Mouse (Mus musculus): ENCODE results near the gene Tnrc6c. TPM values are rescaled to one million over a fixed set of nuclear protein-coding genes. Genes with fewer than 3 reads are reported as not detected.

Tnrc6c gene
- total RNA-seq, 2 experiments from 2014 or later = 53.3 to 54.9 TPM

DNA sequence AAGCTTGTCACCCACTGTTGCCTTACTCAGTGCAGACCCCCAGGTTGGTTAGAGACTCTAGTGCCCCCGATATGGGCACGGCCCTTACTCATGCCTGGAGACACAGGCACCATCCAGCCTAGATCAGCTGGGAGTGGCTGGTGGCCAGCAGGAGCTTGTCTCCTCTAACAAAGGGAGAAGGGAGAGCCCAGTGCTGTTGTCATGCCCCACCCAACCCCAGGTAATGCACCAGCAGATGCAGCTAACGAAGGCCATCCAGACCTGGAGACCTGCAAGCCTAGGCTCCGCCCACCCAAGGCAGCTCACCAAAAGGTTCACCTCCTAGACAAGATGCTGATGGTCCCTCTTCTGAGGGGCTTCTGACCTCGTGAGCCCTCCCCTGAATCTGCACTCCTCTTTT lies 111.3 kb downstream of the Tnrc6c start:
- no peak for DNase-seq (ENCODE audit: low spot score in 2 of 2)

DNA sequence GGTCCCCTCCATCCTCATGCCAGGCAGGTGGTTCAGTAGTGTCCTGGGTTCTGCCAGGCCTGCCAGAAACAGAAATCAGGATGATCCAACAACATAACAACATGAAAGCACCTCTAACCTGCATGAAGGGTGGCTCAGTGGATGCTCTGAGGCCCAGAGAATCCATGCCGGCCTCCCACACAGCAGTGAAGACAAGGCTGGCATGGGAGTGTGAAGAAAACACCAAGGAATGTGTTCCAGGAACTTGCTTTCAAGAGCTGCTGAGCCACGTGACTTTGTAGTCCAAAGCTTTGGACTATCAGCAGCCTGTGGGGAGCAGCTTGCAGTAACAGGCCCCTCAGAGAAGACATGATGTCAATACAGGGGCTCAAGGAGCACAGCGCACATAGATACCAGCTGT lies 112.2 kb downstream of the Tnrc6c start:
- DNase-seq (ENCODE audit: low spot score in 2 of 2) = peak in 1 of 2 experiments; percentile 53

- no peak for DNase-seq (ENCODE audit: low spot score in 2 of 2)
Observed at GRCm38 (mm10) chr11:117768725-117769682, 114.9 kb downstream of the Tnrc6c start.

DNA sequence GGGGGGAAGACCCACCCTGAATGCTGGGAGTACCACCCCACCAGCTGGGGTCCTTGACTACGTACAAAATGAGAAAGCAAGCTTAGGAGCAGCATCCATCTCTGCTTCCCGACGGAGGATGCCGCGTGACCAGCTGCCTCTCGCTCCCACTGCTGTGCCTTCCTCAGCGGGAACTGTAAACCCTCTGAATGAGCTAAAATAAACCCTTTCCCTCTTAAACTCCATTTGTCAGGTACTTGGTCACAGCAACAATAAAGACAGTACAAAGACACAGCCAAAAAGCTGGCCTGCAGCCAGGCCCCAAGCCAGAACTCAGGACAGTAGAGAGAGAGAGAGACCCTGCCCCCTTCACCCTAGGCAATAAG lies 115.6 kb downstream of the Tnrc6c start:
- no peak for DNase-seq (ENCODE audit: low spot score in 2 of 2)

- no peak for DNase-seq (ENCODE audit: low spot score in 2 of 2)
Observed at GRCm38 (mm10) chr11:117770407-117770806, 116.3 kb downstream of the Tnrc6c start.

GRCm38 (mm10) chr11:117772352-117772751 lies 118.3 kb downstream of the Tnrc6c start:
- no peak for DNase-seq (ENCODE audit: low spot score in 2 of 2)

DNA sequence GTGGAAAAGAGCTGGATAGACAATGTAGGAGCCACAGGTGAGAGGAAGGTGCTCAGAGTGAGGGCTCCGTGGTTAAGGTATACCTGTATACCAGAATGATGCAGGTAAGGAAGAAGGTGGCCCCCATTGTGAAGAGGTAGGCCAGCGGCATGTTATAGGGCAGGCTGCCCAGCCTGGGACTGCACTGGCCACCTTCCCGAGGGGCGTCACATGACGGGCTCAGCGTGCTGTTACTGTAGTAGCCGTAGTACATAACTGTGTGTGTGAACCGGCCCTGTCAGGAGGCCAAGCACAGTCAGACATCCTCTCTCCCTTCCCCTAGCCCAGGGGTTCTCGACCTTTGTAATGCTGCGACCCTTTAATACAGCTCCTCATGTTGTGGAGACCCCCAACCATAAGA lies 120.8 kb downstream of the Tnrc6c start:
- no peak for DNase-seq (ENCODE audit: low spot score in 2 of 2)

GRCm38 (mm10) chr11:117775540-117775939 lies 121.5 kb downstream of the Tnrc6c start:
- no peak for DNase-seq (ENCODE audit: low spot score in 2 of 2)

GRCm38 (mm10) chr11:117776085-117776792 lies 122.2 kb downstream of the Tnrc6c start:
- DNase-seq (ENCODE audit: low spot score in 2 of 2) = no peak

GRCm38 (mm10) chr11:117777111-117777510 lies 123.0 kb downstream of the Tnrc6c start:
- DNase-seq (ENCODE audit: low spot score in 2 of 2) = no peak

- no peak for DNase-seq (ENCODE audit: low spot score in 2 of 2)
Observed at GRCm38 (mm10) chr11:117778031-117778430, 123.9 kb downstream of the Tnrc6c start.

DNA sequence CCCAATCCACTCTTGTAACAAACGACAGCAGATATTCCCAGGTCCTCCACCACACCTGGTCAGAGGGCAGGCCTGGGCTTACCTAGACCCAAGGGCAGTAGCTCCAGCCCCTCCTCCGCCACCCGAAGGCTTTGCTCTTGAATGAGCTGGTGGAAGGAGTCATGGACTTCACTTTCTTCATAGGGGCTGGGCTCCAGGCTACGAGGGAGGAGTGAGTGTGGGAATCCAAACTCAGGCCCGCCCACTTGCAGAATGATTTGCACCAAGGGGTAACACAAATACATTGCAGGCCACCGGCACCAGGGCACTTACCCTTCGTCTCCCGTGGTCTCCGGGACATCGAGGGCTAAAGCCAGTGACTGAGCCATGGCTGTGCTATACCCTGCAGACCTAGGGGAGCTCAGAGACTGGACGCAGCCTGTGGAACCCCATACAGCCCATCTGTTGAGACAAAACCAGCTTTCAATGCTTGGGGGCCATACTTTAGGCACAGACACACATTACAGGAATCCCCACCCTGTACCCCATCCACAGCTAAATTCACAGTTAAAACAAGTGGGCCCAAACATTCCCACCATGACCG lies 124.9 kb downstream of the Tnrc6c start:
- DNase-seq (ENCODE audit: low spot score in 2 of 2) = no peak

DNA sequence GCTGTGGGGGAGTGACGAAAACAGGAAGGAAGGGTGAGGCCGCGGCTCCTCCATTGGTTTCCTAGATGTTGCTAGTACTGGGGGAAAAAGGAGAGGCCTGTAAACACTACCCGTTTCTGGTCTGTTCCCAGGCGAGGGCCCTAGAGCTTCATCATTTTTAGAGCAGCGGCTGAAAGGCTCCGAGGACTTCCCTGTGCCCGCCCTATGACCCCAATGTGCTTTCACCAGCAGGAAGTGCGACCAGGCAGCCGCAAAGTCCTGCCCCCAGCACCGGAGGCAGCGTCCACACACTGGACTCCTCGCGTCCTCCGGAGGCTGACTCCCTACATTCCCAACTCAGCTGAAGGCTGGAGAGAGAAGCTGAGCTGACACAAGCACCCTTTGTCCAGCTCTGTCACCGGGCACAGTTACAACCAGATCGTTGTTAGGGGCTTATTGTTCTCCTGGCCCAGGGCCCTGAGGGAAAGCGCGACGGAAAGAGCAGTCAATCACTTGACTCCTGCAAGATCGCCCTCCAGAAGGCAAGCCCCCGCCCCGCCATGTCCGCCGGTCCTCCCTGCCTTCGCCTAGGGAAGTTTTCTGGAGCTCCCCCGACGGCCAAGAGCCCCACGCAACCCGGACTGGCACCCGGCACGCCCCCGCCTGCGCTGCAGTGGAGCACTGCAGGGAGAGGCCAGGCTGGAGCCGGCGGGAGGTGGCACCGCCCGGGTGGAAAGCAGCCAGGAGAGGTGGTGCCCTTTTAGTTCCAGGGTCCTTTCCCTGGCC lies 125.5 kb downstream of the Tnrc6c start:
- peak in 1 of 2 experiments; percentile 37 for DNase-seq (ENCODE audit: low spot score in 2 of 2)

- DNase-seq (ENCODE audit: low spot score in 2 of 2) = no peak
Observed at GRCm38 (mm10) chr11:117780199-117780515, 126.1 kb downstream of the Tnrc6c start.

DNA sequence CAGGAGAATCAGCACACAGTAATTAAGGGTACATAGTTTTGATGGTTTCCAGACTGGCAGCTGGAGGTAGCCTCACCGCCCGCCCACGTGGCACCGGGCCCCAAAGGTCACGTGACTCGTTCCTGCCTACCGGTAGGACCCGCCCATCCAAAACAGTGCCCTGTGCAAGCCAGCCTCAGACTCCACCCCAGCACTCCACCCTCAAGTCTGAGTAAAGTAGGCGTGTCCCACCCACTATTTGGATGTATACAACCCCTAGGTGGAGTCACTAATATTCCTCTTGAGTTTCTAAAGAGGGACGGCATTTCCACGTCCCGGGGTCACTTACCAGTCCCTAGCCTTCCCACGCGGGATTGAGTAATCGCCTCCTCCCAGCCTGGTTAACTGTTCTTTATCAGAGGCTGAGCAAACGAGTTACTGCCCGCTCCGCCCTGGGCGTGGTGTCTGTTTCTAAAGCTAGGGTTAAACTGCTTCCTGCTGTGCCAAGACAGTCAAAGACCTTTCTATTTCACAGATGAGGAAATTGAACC lies 126.6 kb downstream of the Tnrc6c start:
- DNase-seq (ENCODE audit: low spot score in 2 of 2) = peak; percentile 39 to 41

DNA sequence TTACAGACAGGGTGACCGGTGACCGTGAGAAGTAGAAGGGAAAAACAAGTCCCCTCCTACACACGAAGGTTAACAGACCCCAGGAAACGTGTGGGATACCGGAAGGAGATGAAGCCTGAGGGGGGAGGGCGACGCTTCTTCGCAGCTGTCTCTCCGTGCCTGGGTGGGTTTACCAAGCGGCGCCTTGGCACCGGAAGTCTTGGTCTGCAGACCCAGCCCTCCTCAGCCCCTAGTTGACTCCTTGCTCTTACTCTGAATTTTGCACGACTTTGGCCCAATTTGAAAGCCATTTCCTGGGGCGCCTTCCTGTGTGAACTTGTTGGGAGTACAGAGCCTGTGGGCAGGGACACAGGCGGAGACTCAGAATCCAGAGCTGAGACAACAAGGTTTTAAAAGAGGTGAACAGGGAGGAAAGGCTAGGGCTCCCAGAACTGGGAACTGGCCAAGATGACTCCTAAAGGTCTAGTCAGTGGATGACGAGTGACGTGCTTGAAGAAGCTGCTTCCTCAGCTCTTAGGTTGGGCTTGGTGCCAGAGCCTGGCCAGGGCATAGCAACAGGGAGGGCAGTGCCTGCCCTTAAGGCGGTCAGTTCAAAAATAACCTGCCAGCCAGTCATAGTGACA lies 127.2 kb downstream of the Tnrc6c start:
- DNase-seq (ENCODE audit: low spot score in 2 of 2) = no peak

GRCm38 (mm10) chr11:117781993-117782704 lies 128.1 kb downstream of the Tnrc6c start, which contains the start of the genes Tmc8 and Tmc6:
Gene Tmc8 (plus strand): TSS chr11:117782076.
Gene Tmc6 (minus strand): TSS chr11:117782198.
- no peak for DNase-seq (ENCODE audit: low spot score in 2 of 2)

GRCm38 (mm10) chr11:117782705-117783034 lies 128.6 kb downstream of the Tnrc6c start:
- no peak for DNase-seq (ENCODE audit: low spot score in 2 of 2)

DNA sequence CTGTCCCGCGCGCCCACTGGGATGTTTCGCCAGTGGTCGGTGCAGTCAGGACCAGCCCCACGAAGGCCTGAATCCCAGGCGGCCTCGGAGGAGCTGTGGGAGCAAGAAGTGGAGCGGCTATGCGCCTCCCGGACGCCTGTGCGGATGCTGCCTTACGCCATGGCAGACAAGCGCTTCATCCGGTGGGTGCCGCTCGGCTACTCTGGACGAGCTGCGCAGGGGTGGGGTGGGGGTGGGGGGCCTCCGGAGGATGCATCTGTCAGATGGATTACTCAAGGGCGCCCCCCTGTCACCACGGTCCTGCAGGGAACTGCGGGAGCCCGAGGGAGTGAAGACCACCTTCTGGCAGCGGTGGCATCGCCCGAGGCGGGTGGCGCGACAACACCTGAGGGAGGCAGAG lies 129.0 kb downstream of the Tnrc6c start:
- DNase-seq (ENCODE audit: low spot score in 2 of 2) = peak; percentile 48 to 53

Data from left cerebral cortex, adult 18-20 months (tissue).